Mouse (Mus musculus): ENCODE measurements around the gene Ascl4.

DNA sequence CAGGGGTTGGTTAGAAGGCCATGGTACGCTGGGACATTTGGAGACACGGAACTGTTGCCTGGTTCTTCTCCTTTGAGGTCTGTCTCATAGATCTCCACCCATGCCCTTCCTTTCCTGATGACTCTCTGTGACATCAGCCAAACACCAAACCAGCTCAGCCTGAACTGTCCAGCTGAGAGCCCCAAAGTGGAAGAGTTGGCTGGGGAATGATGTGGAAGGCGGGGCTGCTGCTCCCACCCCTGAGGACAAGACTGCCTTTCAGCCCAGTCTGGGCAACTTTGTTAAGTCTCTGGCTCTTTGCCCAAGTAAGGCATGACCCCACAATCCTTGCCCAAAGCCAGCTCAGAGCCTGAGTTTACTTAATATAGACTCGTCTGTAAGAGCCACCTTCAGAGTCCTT, 45.4 kb downstream of the Ascl4 start:
- no peak for TF ChIP-seq CTCF (IDR thresholded peaks at IDR 0.05; ENCODE audit: control insufficient read depth, insufficient read depth, insufficient read length)
- TF ChIP-seq MAX (IDR thresholded peaks at IDR 0.05) = no peak

All from C2C12 (cell line).